Mouse (Mus musculus) T-cell, adult 66 days (primary cell): Measurements from ENCODE around the gene Alad. TPM values are rescaled to one million over a fixed set of nuclear protein-coding genes. Genes with fewer than 3 reads are reported as not detected.

Experiments used
- total RNA-seq, 2 experiments: library from RNA; stranded (reverse); gene quantifications; 3 replicates in 1 of 2; 4 replicates in 1 of 2; pipeline ENCODE4 v1.2.4; 2023

Gene Alad
- total RNA-seq = 10 to 100 TPM; 12.4 to 15.2 TPM

GRCm38 (mm10) chr4:62519849-62520233 is at the start of gene Alad:
TSS of gene Alad (minus strand) at chr4:62519918.

GRCm38 (mm10) chr4:62559797-62560329 is 40.1 kb upstream of the Alad start, which contains the start of gene Rgs3:
TSS of gene Rgs3 (plus strand) at chr4:62559847.

GRCm38 (mm10) chr4:62524651-62525488 is 5.2 kb upstream of the Alad start, which contains the start of the genes Pole3 and 4933430I17Rik:
TSS of gene Pole3 (minus strand) at chr4:62525068.
TSS of gene 4933430I17Rik (plus strand) at chr4:62525369.

GRCm38 (mm10) chr4:62503374-62503970 is 16.2 kb downstream of the Alad start, which contains the start of gene Hdhd3:
TSS of gene Hdhd3 (minus strand) at chr4:62503467.

GRCm38 (mm10) chr4:62479937-62480708 is 39.6 kb downstream of the Alad start, which contains the start of gene Bspry:
TSS of gene Bspry (plus strand) at chr4:62480053.

GRCm38 (mm10) chr4:62470598-62471051 is 49.1 kb downstream of the Alad start, which contains the start of gene Wdr31:
TSS of gene Wdr31 (minus strand) at chr4:62470896.

Other genes with a start within 250 kb of the Alad start
- 10 to 100 TPM; 71.2 to 80.5 TPM for gene Fkbp15, start 159.4 kb downstream of the Alad start, total RNA-seq
- 1 to 10 TPM; 4.6 to 5.3 TPM for gene Slc31a1, start 159.2 kb downstream of the Alad start, total RNA-seq
- 10 to 100 TPM; 45.8 to 54.6 TPM for gene Cdc26, start 111.3 kb downstream of the Alad start, total RNA-seq
- 10 to 100 TPM; 19.1 to 24.0 TPM for gene Prpf4, start 111.1 kb downstream of the Alad start, total RNA-seq
- gene Rnf183, start 84.7 kb downstream of the Alad start, total RNA-seq = not detected
- not detected for gene Wdr31, start 49.0 kb downstream of the Alad start, total RNA-seq
- gene Bspry, start 39.9 kb downstream of the Alad start, total RNA-seq = 1 to 10 TPM; 1.6 to 2.6 TPM
- 1 to 10 TPM in 1 of 2 experiments, under 1 TPM in 1; 0.80 to 1.7 TPM for gene Hdhd3, start 16.5 kb downstream of the Alad start, total RNA-seq
- gene Pole3, start 5.2 kb upstream of the Alad start, total RNA-seq = 10 to 100 TPM; 20.8 to 22.0 TPM
- 1 to 10 TPM; 2.7 to 2.8 TPM for gene 4933430I17Rik, start 5.5 kb upstream of the Alad start, total RNA-seq
- 100 to 1,000 TPM; 121 to 126 TPM for gene Rgs3, start 39.9 kb upstream of the Alad start, total RNA-seq